Mouse (Mus musculus) cerebral cortex, adult 2 months (tissue): ENCODE measurements around the gene Tra2a.

Source experiments
- WGBS: fragments of 180-500 bp; shearing (Covaris S2); methylation state at CpG from one replicate; pipeline ENCODE4 v1.1.7; 2018; 5-methylcytosine and 5-hydroxymethylcytosine counted together

Tra2a gene

GRCm38 (mm10) chr6:49228126-49228679, 35.6 kb downstream of the Tra2a start:
- 13% methylated on average over 7 of the region's 7 CpGs for WGBS

- WGBS, result 6% methylated on average over 15 of the region's 15 CpGs
Observed at GRCm38 (mm10) chr6:49227184-49227735, 36.6 kb downstream of the Tra2a start.

DNA sequence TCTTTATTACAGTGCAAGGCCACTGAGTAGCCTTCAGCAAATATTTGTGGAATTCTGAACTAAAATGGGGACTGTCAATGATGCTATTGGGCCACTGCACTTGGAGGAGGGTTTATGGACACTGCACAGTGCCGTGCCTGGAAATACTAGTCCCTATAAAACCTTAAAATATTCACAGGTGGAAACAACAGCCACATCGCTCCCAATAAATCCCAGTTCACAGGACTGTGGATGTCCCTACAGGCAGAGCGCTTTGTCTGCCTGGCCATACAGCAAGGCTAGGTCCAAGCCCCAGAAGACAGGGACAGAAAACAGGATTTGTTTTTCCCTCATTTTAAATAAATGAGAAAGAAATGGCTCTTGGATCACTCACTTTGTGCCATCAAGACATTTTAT, 38.1 kb downstream of the Tra2a start:
- 94% methylated on average over 3 of the region's 3 CpGs for WGBS

GRCm38 (mm10) chr6:49224923-49225727, 38.7 kb downstream of the Tra2a start:
- 78% methylated on average over 11 of the region's 11 CpGs for WGBS

DNA sequence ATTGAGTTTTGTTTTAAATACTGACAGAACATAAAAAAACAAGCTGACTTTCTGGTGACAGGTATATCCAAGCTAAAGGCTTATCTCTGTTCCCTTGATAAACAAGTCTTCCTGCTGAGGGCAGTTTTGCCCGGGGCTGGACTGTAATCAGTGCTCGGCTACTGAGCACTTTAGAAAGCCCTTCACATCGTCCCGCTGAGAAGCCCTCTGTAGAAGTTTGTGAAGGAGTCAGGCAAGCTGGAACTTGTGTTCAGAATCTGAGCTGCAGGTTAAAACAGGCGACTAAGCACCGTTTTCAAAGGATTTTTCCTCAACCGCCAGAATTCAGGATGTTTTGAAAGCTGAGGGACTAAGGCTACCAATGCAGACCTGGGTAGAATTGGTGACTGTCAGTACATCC, 41.9 kb downstream of the Tra2a start:
- 15% methylated on average over 7 of the region's 7 CpGs for WGBS

- WGBS, result 15% methylated on average over 16 of the region's 16 CpGs
Observed at GRCm38 (mm10) chr6:49219920-49220604, 43.8 kb downstream of the Tra2a start.

DNA sequence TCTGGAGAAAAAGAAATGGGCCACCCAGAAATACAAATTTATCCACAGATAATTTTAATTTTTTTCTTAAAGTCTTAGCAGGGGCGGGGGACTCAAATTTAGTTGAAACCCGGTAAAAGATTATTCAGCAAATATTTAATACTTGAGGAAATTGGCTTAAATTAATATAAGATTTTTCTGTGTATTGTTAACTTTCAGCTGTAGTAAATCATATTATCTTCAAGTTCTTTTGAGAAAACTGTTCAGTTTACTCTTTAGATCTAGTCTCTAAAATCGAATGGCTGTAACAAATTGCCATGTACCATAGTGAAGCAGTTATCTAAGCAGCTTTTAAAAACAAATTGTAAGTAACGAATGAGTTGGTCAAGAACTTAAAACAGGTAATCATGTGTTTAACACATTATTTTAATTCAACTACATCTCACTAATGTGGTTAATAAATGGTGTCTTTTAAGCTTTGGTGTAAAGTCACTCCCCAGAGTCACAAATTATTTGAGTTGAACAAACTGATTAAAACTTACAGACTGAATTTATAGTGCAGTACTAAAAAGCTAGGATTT, 44.8 kb downstream of the Tra2a start:
- 35% methylated on average over 4 of the region's 4 CpGs for WGBS

GRCm38 (mm10) chr6:49218275-49218802, 45.5 kb downstream of the Tra2a start:
- 1% methylated on average over 31 of the region's 31 CpGs for WGBS

DNA sequence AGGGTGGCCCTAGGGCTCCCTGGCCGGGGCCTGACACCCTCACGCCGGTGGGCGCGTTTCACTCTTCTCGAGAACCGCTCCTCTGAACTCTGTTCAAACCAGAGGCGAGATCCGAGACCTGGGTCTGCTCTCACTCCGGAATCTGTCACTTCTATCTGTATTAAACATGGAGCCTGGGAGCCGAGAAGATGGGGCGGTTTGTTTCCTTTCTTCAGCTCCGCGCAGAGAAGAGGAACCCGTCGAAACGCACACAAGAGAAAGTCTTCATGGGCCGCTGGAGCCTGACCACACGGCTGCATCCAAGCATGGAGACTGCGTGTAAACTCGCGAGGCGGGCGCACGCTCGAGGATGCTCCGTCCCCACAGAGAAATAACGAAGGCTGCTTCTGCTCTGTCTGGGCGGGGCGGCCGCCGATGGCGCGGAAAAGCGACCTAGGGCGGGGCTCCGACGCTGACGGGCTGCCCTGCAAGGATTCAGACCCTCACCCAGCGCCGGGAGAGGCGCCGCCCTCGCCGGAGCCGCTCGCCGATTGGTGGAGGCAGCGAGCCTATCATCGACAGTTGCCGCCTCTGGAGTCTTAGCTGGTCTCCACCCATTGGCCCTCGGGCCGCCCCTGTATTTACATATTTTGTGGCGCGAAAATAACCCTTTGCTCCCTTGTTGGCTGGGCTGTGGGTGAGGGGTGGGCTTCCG, 46.1 kb downstream of the Tra2a start:
- WGBS, result 2% methylated on average over 56 of the region's 56 CpGs

DNA sequence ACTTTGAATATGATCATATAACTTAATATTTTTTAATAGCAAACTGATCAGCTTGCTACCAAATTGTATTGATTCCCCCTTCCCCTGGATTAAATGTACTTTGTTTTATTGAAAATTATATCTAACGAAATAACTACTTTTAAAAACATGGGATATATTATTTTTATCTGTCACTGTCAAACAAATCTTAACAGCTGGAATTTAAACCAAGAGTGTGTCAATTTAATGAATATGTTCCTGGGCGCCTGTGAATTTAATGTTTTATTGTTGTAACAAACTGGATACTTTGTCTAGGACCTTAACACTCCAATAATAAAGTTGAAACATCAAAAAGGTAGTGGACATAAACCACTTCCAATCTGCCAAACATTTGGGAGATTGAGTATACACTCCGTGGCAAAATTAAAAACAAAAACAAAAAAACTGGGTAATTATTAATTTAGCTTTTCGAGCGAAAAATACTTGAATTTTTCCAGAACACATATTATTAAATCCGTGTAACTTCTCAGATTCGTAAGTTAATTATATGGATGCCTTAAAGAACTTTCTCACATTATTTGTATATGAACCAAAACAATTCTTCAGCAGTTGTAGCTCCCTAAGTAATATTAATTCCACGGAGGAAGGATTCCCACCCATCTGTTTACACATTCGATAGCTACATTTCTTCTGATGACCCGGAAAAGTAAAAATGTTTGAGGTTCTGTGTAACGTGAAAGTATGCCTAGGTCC, 46.9 kb downstream of the Tra2a start:
- 17% methylated on average over 11 of the region's 11 CpGs for WGBS

- 11% methylated on average over 14 of the region's 14 CpGs for WGBS
Observed at GRCm38 (mm10) chr6:49215748-49216585, 47.9 kb downstream of the Tra2a start.

DNA sequence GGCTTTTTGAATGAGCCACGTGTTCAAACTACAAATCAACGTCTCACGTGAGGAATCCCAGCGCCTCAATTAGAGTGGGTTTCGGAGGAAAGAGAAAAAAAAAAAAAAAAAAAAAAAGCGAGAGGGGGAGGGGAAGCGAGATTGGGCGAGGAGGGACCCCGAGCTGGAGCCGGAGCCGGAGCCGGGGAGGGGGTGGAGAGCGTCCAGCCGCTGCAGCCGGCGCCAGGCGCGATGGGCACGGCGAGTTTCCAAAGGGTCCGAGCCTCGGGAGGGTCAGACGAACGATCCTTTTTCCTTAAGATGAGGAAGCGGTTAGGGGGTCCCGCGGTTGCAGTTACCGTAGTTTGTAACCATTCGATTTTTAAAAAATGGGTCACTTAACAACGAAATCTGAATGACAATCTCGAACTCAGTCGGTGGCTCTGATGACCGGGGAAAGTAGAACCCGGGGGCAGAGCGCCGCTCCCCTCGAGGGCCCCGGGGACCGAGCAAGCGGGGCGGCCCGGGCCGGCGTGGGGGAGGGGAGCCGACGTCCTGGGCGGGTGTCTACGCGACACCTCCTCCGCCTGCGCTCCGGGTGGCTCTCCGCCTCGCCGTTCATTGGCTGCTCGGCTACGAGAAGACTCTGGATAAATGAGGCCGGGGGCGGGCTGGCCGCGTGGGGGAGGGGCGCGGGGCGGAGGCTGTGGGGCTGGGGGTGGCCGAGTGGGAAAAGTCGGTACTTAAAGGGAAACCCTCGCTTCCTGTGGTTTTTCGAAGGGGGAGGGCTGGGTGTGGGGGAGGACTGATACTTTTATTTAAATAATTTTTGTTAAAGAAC, 48.7 kb downstream of the Tra2a start, which contains the start of gene Igf2bp3:
Gene Igf2bp3 (minus strand): TSS at position 30 of the 820 bp plus-strand sequence.
- WGBS, result 1% methylated on average over 67 of the region's 68 CpGs

GRCm38 (mm10) chr6:49214086-49214927, 49.5 kb downstream of the Tra2a start:
- 1% methylated on average over 76 of the region's 76 CpGs for WGBS

DNA sequence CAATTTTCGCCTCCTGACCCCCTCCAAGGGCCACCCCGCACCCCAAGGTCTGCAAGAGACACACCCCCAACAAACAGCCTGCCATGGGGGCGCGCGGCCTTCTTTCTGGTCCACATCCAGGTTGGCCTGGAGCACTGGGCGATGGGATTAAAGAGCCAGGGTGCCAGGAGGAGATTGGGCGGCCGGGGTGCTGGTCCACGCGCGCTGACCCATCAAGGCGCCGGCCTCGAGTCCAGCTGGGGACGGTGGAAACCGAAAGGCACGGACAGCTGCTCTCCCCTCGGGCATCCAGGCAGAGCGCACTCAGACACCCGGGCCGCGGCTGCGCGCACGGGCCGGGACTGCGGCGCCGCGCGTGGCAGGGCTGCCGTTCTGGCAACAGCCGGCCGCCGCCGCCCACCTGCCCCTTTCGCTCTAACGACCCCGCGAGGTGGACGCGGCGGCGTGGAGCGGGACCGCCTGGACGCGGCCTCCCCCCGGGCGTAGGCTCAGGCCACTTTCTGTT, 50.2 kb downstream of the Tra2a start:
- WGBS, result 2% methylated on average over 50 of the region's 50 CpGs

DNA sequence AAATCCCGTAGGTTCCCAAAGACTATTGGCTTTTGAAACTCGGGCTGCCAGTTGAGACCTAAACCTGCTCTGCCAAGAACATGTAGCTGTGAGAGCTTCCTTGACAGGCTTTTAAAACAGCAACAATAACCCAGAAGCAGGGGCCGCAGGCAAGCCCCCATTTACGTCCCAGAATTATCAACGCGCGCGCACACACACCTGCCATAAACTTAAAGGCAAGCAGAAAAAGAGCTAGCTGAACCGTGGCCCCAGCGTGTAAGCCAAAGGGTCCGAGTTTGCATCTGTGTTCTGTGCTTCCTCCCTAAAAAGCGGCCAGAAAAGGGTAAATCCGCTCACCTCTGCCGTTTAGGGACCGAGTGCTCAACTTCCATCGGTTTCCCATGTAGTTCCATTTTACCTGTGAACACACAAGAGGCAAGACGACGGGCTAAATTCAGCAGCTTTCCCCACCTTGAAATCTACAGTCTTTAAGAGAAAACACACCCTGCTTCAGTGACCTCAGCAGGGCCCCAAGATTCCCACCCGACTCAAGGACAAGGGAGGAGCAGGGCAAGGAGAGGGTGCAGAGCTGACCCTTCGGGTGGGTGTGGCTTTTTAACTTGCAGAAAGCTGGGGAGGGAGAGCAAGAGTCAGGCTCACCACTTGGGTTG, 50.8 kb downstream of the Tra2a start:
- WGBS, result 30% methylated on average over 20 of the region's 20 CpGs

GRCm38 (mm10) chr6:49212141-49212540, 51.7 kb downstream of the Tra2a start:
- WGBS, result 54% methylated on average over 4 of the region's 4 CpGs

- WGBS, result 71% methylated on average over 5 of the region's 5 CpGs
Observed at GRCm38 (mm10) chr6:49211596-49211995, 52.2 kb downstream of the Tra2a start.
